Mouse (Mus musculus): ENCODE measurements around the gene Lrrk2.

The Lrrk2 gene

GRCm38 (mm10) chr15:91672645-91673568 lies at the start of gene Lrrk2:
TSS of gene Lrrk2 (plus strand) at chr15:91673175.
- DNase-seq (ENCODE audit: low read depth in 1 of 2, low spot score in 2 of 2), result peak; percentile 48 to 64

- DNase-seq (ENCODE audit: low read depth in 1 of 2, low spot score in 2 of 2), result no peak
These were observed 48.5 kb upstream of the Lrrk2 start for GRCm38 (mm10) chr15:91624475-91624874.

- no peak for DNase-seq (ENCODE audit: low read depth in 1 of 2, low spot score in 2 of 2)
These were observed 43.8 kb upstream of the Lrrk2 start for GRCm38 (mm10) chr15:91629137-91629536.

- DNase-seq (ENCODE audit: low read depth in 1 of 2, low spot score in 2 of 2), result no peak
These were observed 40.5 kb upstream of the Lrrk2 start for GRCm38 (mm10) chr15:91632473-91632872.

GRCm38 (mm10) chr15:91633051-91633450 lies 39.9 kb upstream of the Lrrk2 start:
- DNase-seq (ENCODE audit: low read depth in 1 of 2, low spot score in 2 of 2), result no peak

GRCm38 (mm10) chr15:91633806-91634205 lies 39.2 kb upstream of the Lrrk2 start:
- DNase-seq (ENCODE audit: low read depth in 1 of 2, low spot score in 2 of 2), result no peak

GRCm38 (mm10) chr15:91634236-91634635 lies 38.7 kb upstream of the Lrrk2 start:
- no peak for DNase-seq (ENCODE audit: low read depth in 1 of 2, low spot score in 2 of 2)

GRCm38 (mm10) chr15:91641631-91642030 lies 31.3 kb upstream of the Lrrk2 start:
- no peak for DNase-seq (ENCODE audit: low read depth in 1 of 2, low spot score in 2 of 2)

GRCm38 (mm10) chr15:91642682-91643306 lies 30.2 kb upstream of the Lrrk2 start:
- DNase-seq (ENCODE audit: low read depth in 1 of 2, low spot score in 2 of 2), result no peak

GRCm38 (mm10) chr15:91643632-91644348 lies 29.2 kb upstream of the Lrrk2 start:
- DNase-seq (ENCODE audit: low read depth in 1 of 2, low spot score in 2 of 2), result peak in 1 of 2 experiments; percentile 45

- no peak for DNase-seq (ENCODE audit: low read depth in 1 of 2, low spot score in 2 of 2)
These were observed 22.7 kb upstream of the Lrrk2 start for GRCm38 (mm10) chr15:91650270-91650669.

GRCm38 (mm10) chr15:91651493-91651892 lies 21.5 kb upstream of the Lrrk2 start:
- DNase-seq (ENCODE audit: low read depth in 1 of 2, low spot score in 2 of 2), result no peak

- DNase-seq (ENCODE audit: low read depth in 1 of 2, low spot score in 2 of 2), result peak in 1 of 2 experiments; percentile 22
These were observed 14.7 kb upstream of the Lrrk2 start for GRCm38 (mm10) chr15:91658227-91658626.

- DNase-seq (ENCODE audit: low read depth in 1 of 2, low spot score in 2 of 2), result peak in 1 of 2 experiments; percentile 19
These were observed 12.5 kb upstream of the Lrrk2 start for GRCm38 (mm10) chr15:91660277-91661078.

- DNase-seq (ENCODE audit: low read depth in 1 of 2, low spot score in 2 of 2), result no peak
These were observed 12.0 kb upstream of the Lrrk2 start for GRCm38 (mm10) chr15:91661079-91661369.

GRCm38 (mm10) chr15:91664586-91665132 lies 8.3 kb upstream of the Lrrk2 start:
- no peak for DNase-seq (ENCODE audit: low read depth in 1 of 2, low spot score in 2 of 2)

- no peak for DNase-seq (ENCODE audit: low read depth in 1 of 2, low spot score in 2 of 2)
These were observed 7.4 kb upstream of the Lrrk2 start for GRCm38 (mm10) chr15:91665530-91665929.

GRCm38 (mm10) chr15:91671216-91671615 lies 1.8 kb upstream of the Lrrk2 start:
- DNase-seq (ENCODE audit: low read depth in 1 of 2, low spot score in 2 of 2), result no peak

- DNase-seq (ENCODE audit: low read depth in 1 of 2, low spot score in 2 of 2), result no peak
These were observed 988 bp upstream of the Lrrk2 start for GRCm38 (mm10) chr15:91671987-91672386.

GRCm38 (mm10) chr15:91673569-91673905 lies 562 bp downstream of the Lrrk2 start:
- DNase-seq (ENCODE audit: low read depth in 1 of 2, low spot score in 2 of 2), result no peak

- no peak for DNase-seq (ENCODE audit: low read depth in 1 of 2, low spot score in 2 of 2)
These were observed 7.1 kb downstream of the Lrrk2 start for GRCm38 (mm10) chr15:91680116-91680515.
